Mouse (Mus musculus) forebrain, embryonic 11.5 days (tissue): ENCODE measurements around the gene Repin1. TPM values are rescaled to one million over a fixed set of nuclear protein-coding genes. Genes with fewer than 3 reads are reported as not detected.
A peak's percentile ranks its signal among the peaks of the same experiment; 100 is the strongest.

Experiments
- ATAC-seq: fragments of 200-750 bp; cut with Nextera tagmentation; replicated peaks from 2 replicates; pipeline ENCODE4 v1.8.0; 2017; ENCODE audit warnings: moderate TSS enrichment; ENCODE audit not compliant: low FRiP score
- DNase-seq: peaks from one replicate; pipeline ENCODE4 v3.0.0-alpha.2; 2017; ENCODE audit warnings: low spot score
- H3K27ac ChIP-seq: fragments of 300-500 bp; sonication (generic); 2 replicates; pipeline ENCODE4 v1.5.1; 2014; ENCODE audit warnings: low read depth, low read length
- H3K27me3 ChIP-seq: fragments of 300-500 bp; sonication (generic); 2 replicates; pipeline ENCODE4 v1.6.1; 2014; ENCODE audit warnings: mild to moderate bottlenecking, low read length, mixed read lengths; ENCODE audit not compliant: control insufficient read depth, insufficient read depth
- H3K36me3 ChIP-seq: fragments of 300-500 bp; sonication (generic); 2 replicates; pipeline ENCODE4 v1.6.1; 2014; ENCODE audit warnings: mild to moderate bottlenecking, low read length, moderate library complexity, mixed read lengths; ENCODE audit not compliant: control insufficient read depth, insufficient read depth
- H3K4me1 ChIP-seq: fragments of 300-500 bp; sonication (generic); replicated peaks from 2 replicates; pipeline ENCODE4 v1.6.1; 2014; ENCODE audit warnings: low read length, mixed read lengths; ENCODE audit not compliant: control insufficient read depth, insufficient read depth
- H3K4me2 ChIP-seq: fragments of 300-500 bp; sonication (generic); 2 replicates; pipeline ENCODE4 v1.6.1; 2014; ENCODE audit warnings: low read depth, mild to moderate bottlenecking, low read length, moderate library complexity, mixed read lengths; ENCODE audit not compliant: severe bottlenecking
- H3K4me3 ChIP-seq: fragments of 300-500 bp; sonication (generic); 2 replicates; pipeline ENCODE4 v1.5.1; 2014; ENCODE audit warnings: low read depth, low read length
- H3K9ac ChIP-seq: fragments of 300-500 bp; sonication (generic); 2 replicates; pipeline ENCODE4 v1.6.1; 2014; ENCODE audit warnings: low read length
- H3K9me3 ChIP-seq: fragments of 300-500 bp; sonication (generic); 2 replicates; pipeline ENCODE4 v1.6.1; 2016; ENCODE audit warnings: low read length, mixed read lengths; ENCODE audit not compliant: control insufficient read depth
- WGBS: fragments of 180-500 bp; shearing (Covaris S2); extraction: QIAGEN DNeasy Blood & Tissue Kit; methylation state at CpG from one replicate; pipeline ENCODE4 v1.1.7; 2014; 5-methylcytosine and 5-hydroxymethylcytosine counted together
- polyA plus RNA-seq: library from polyadenylated mRNA; unstranded; fragments of >200 nt; fragmentation: Nextera tagmentation; extraction: Ambion mirVana; gene quantifications from 2 replicates; pipeline ENCODE4 v1.2.1, GENCODE M21; 2014

The Repin1 gene
- polyA plus RNA-seq, 1 experiment from 2014 or later: 50.2 TPM

DNA sequence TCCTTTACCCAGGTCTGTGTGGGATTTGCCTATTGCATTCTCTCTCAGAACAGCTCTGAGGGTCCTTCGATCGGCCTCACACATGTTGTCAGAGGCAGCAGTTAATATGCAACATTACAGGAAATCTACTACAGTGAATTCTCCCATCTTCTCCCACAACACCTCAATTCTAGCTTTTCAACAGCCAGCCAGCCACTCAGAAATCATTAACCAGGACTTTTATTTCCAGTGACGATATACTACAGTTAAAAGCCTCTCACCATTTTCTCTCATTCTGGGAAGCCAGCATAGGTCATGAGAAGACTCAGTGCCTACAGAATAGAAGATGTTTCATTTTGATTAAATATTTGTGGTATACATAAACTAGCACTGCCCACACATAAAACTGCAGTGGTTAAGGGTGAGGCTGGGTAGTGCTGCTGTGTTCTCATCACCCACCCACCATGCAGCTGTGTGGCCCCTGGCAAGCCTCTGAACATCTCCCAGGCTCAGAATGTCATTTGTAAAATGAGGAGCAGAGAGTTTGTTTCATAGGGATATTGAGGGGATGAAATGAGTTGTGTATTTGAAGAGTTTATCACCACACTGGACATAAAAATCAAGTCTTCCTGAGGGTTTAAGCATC lies 2.4 kb upstream of the Repin1 start:
- Histone ChIP-seq H3K4me2 (no peak overlapping the region), H3K36me3 (peaks cover 4% of the 10 kb centered on the region), H3K27me3 (no peaks in the 10 kb centered on the region), H3K9me3 (peaks cover 3% of the 10 kb centered on the region; the same call in 1 of the 2 replicates), H3K4me1 (peaks cover 6% of the 10 kb centered on the region; the same call in 1 of the 2 replicates), H3K4me3 (no peak overlapping the region), H3K27ac (no peak overlapping the region), H3K9ac (no peak overlapping the region)
- 89% methylated on average over 3 of the region's 3 CpGs for WGBS
- no peak for DNase-seq
- ATAC-seq: no peak

DNA sequence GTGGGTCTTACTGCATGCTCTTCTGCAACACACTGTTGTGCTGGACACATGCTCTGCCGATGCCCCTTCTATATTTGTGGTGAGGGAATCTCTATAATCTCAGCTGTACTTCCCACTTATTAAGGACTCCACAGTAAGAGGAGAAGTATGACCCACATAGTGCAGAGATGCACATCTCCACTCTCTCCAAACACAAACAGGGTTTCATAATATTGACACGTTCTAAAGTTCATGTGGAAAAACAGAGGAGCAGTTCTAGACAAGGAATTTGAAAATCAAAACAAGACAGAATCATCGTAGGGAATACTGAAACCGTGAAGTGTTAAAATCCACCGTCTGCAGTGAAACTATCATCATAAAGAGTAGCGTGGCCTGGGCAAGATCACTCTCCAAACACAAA lies 1.8 kb upstream of the Repin1 start:
- Histone ChIP-seq H3K9ac (no peak overlapping the region), H3K27ac (no peak overlapping the region), H3K36me3 (peaks cover 10% of the 10 kb centered on the region), H3K4me3 (no peak overlapping the region), H3K27me3 (no peaks in the 10 kb centered on the region), H3K4me1 (peaks cover 6% of the 10 kb centered on the region; the same call in 1 of the 2 replicates), H3K9me3 (peaks cover 7% of the 10 kb centered on the region; the same call in 1 of the 2 replicates), H3K4me2 (no peak overlapping the region)
- ATAC-seq: no peak
- no peak for DNase-seq
- WGBS: 88% methylated on average over 6 of the region's 6 CpGs

DNA sequence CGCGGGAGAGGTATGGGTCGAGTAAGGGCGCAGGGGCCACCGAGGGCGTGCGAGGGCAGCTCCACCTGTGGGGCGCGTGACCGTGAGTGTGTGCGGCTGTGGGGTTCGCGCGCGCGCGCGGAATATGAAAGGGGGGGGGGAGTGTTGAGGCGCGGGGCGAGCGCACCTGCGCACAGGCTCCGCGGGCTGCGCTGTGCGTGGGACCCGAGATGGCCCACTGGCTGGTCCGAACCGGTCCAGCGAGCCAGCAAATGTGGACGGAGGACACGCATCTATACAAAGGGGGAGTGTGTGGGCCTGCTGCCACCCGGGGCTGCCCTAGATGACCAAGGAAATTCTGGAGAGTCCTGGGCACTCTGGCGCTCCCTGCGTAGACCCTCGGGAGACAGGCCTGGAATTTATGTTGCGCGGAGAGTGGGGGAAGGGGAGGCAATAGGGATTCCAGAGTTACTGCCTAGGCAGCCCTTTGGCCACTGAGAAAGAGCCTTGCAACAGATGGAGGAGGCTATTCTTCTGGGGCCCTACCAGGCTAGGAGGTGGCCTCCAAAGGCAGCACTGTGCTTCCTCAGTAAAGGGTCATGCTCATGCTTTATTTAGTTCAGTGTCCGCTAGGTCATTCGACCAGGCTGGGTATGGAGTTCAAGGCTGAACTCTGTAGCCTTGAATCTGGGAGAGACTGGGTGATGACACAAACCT lies 508 bp downstream of the Repin1 start:
- Histone ChIP-seq H3K36me3 (peaks cover 25% of the 10 kb centered on the region), H3K4me3 (peak overlapping the region; percentile 84), H3K27ac (peak overlapping the region; percentile 82), H3K9ac (peak overlapping the region; percentile 93), H3K4me1 (peaks cover 6% of the 10 kb centered on the region; the same call in 1 of the 2 replicates), H3K27me3 (no peaks in the 10 kb centered on the region), H3K9me3 (peaks cover 11% of the 10 kb centered on the region), H3K4me2 (peak overlapping the region; percentile 65)
- DNase-seq (peak; percentile 79), ATAC-seq (peak; percentile 69)
- under 1% methylated on average over 33 of the region's 41 CpGs for WGBS

GRCm38 (mm10) chr6:48595278-48595677 lies 1.6 kb downstream of the Repin1 start:
- peak overlapping the region; percentile 93 for H3K9ac ChIP-seq
- peaks cover 6% of the 10 kb centered on the region; the same call in 1 of the 2 replicates for H3K4me1 ChIP-seq
- peaks cover 25% of the 10 kb centered on the region for H3K36me3 ChIP-seq
- H3K27ac ChIP-seq: no peak overlapping the region
- 58% methylated on average over 1 of the region's 1 CpGs for WGBS
- H3K27me3 ChIP-seq: no peaks in the 10 kb centered on the region
- DNase-seq: no peak
- H3K9me3 ChIP-seq: peaks cover 11% of the 10 kb centered on the region
- H3K4me2 ChIP-seq: peak overlapping the region; percentile 65
- H3K4me3 ChIP-seq: peak overlapping the region; percentile 84; the same call in 1 of the 2 replicates
- no peak for ATAC-seq

GRCm38 (mm10) chr6:48596545-48597232 lies 3.0 kb downstream of the Repin1 start:
- 96% methylated on average over 45 of the region's 45 CpGs for WGBS
- no peak for DNase-seq
- H3K4me3 ChIP-seq: no peak overlapping the region
- no peaks in the 10 kb centered on the region for H3K27me3 ChIP-seq
- H3K9ac ChIP-seq: no peak overlapping the region
- H3K9me3 ChIP-seq: peaks cover 11% of the 10 kb centered on the region
- no peak for ATAC-seq
- H3K27ac ChIP-seq: no peak overlapping the region
- H3K4me1 ChIP-seq: peaks cover 9% of the 10 kb centered on the region; the same call in 1 of the 2 replicates
- H3K36me3 ChIP-seq: peaks cover 25% of the 10 kb centered on the region
- H3K4me2 ChIP-seq: no peak overlapping the region

DNA sequence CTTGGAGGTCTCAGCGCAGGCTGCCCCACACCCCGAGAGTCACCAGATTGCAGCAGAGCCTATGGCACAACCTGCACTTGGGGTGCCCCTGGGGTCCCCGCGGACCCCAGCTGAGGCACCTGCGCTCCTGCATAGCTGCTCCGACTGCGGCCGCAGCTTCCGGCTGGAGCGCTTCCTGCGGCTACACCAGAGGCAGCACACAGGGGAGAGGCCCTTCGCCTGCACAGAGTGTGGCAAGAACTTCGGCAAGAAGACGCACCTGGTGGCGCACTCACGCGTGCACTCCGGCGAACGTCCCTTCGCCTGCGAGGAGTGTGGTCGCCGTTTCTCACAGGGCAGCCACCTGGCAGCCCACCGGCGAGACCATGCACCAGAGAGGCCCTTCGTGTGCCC lies 3.5 kb downstream of the Repin1 start:
- Histone ChIP-seq H3K27ac (no peak overlapping the region), H3K4me3 (no peak overlapping the region), H3K9ac (no peak overlapping the region), H3K9me3 (peaks cover 11% of the 10 kb centered on the region), H3K27me3 (no peaks in the 10 kb centered on the region), H3K36me3 (peaks cover 25% of the 10 kb centered on the region), H3K4me2 (no peak overlapping the region), H3K4me1 (peaks cover 9% of the 10 kb centered on the region; the same call in 1 of the 2 replicates)
- ATAC-seq (no peak), DNase-seq (no peak)
- WGBS: 96% methylated on average over 27 of the region's 27 CpGs

GRCm38 (mm10) chr6:48600594-48600993 lies 6.9 kb downstream of the Repin1 start:
- Histone ChIP-seq H3K36me3 (peaks cover 25% of the 10 kb centered on the region), H3K27ac (no peak overlapping the region), H3K9me3 (peaks cover 11% of the 10 kb centered on the region), H3K4me1 (peaks cover 6% of the 10 kb centered on the region), H3K4me2 (no peak overlapping the region), H3K4me3 (no peak overlapping the region), H3K9ac (no peak overlapping the region), H3K27me3 (no peaks in the 10 kb centered on the region)
- no peak for ATAC-seq
- 88% methylated on average over 1 of the region's 1 CpGs for WGBS
- DNase-seq: no peak

DNA sequence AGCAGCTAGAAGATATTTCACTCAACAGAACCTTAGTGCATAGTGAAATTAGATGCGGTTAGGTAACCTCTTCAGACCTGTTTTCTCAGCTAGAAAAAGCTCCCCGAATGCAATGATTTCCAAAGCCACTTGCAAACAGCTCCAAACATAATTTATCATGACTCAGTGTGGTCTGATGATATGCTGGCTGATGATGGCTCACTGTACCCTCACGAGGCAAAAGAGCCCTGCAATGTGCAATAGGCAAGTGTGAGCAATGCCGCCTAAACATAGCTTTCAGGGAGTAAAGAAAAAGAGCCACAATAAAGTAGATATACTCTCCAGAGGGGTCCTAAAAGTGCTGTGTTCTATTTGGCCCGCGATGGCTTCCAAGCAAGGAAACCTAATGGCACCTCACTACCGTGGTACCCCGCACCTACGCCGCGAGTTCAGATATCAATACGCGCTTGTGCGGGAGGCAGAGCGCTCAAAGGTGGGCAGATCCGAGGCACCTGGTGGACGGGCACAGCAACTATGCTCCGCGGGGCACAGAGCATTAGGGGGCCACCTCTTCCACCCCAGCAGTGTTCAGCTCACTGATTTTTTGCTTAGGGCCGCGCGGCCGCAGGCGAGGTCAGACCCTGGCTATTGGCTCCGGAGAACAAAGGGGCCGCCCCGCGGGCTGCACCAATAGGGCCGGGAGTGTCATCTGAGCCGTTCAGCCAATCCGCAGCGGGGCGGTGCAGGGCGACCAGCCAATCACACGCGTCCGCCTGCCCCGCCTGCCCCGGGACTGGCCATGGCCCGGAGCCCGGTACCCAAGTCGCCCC lies 7.8 kb downstream of the Repin1 start, which contains the start of gene Zfp775:
Gene Zfp775 (plus strand): TSS at position 793 of the 809 bp plus-strand sequence.
- Histone ChIP-seq H3K4me2 (peak within 1 kb of the TSS; percentile 89), H3K9me3 (peaks cover 8% of the 10 kb centered on the region), H3K4me3 (peak within 1 kb of the TSS; percentile 69), H3K27me3 (no peaks in the 10 kb centered on the region), H3K4me1 (peaks cover 6% of the 10 kb centered on the region), H3K9ac (peak within 1 kb of the TSS; percentile 93), H3K27ac (peak within 1 kb of the TSS; percentile 64), H3K36me3 (peaks cover 20% of the 10 kb centered on the region)
- peak; percentile 100 for ATAC-seq
- peak; percentile 98 for DNase-seq
- 5% methylated on average over 42 of the region's 42 CpGs for WGBS
